Mouse (Mus musculus) heart, postnatal 25 days (tissue): Measurements from ENCODE around the gene Gm17124. TPM values are rescaled to one million over a fixed set of nuclear protein-coding genes. Genes with fewer than 3 reads are reported as not detected.
"Not testable (repeated sequence)": the region's sequence is repeated elsewhere in the genome, so short reads cannot be mapped to it uniquely, and the experiment has no call there.

Experiments
- DNase-seq: peaks from one replicate; pipeline ENCODE4 v3.0.0; 2022; ENCODE audit warnings: low spot score
- intact Hi-C: fragments of 180-260 bp; cut with DNase I; formaldehyde crosslinking; loops from one replicate; pipeline ENCODE4 v1.15.1; 2025
- microRNA-seq: library from miRNA; unstranded; fragments of <30 nt; microRNA quantifications from one replicate; pipeline ENCODE4 v1.2.0, GENCODE M21; 2022
- total RNA-seq, 2 experiments: library from RNA; stranded (reverse); gene quantifications; 2 replicates each; pipeline ENCODE4 v1.2.3; 2021

Gene Gm17124
- not detected for total RNA-seq

DNA sequence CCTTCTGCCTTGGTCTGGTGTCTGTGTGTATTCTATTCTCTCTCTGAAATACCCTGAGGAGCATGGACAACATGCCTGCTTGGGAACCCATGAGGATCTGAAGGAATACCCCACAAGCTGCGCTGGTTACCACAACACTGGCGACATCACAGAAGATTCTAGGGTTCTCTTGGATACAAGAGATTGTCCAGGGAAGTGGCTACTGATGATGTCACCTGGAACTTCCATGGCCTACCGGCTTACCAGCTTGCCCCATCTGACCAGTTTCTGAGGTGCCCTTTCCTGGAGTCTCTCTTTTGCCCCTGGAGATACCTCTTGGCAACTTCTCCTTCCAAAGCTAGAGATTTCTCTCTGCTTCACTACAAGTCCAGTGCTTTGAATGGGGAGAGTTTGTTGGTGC lies at the start of gene Gm17124:
Gene Gm17124, minus strand, starts transcription at position 101 of the 400 bp plus-strand sequence.
- intact Hi-C loops, DNase-seq: not testable (repeated sequence)

DNA sequence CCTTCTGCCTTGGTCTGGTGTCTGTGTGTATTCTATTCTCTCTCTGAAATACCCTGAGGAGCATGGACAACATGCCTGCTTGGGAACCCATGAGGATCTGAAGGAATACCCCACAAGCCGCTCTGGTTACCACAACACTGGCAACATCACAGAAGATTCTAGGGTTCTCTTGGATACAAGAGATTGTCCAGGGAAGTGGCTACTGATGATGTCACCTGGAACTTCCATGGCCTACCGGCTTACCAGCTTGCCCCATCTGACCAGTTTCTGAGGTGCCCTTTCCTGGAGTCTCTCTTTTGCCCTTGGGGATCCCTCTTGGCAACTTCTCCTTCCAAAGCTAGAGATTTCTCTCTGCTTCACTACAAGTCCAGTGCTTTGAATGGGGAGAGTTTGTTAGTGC lies 42.1 kb upstream of the Gm17124 start, which contains the start of gene Gm3633:
Gene Gm3633, minus strand, starts transcription at position 101 of the 400 bp plus-strand sequence.
- intact Hi-C loops: not testable (repeated sequence)

More for the DNA sequence above, 42.1 kb upstream of the Gm17124 start, which contains the start of gene Gm3633:
- DNase-seq: not testable (repeated sequence)

Small RNAs within 50 kb of the gene (microRNA-seq; reads per million reads assigned to microRNA genes)
- gene Gm23620 (not detected), gene Gm25228 (not detected)

Other genes with a start within 250 kb of the Gm17124 start
- gene Gm8005, start 160.2 kb downstream of the Gm17124 start, total RNA-seq: not detected
- gene Gm8011, start 136.0 kb downstream of the Gm17124 start, total RNA-seq: not detected
- gene Gm8020, start 97.5 kb downstream of the Gm17124 start, total RNA-seq: not detected
- gene Gm8024, start 75.6 kb downstream of the Gm17124 start, total RNA-seq: not detected
- gene Gm3633, start 42.0 kb upstream of the Gm17124 start, total RNA-seq: not detected
- not detected for gene Gm10378, start 56.1 kb upstream of the Gm17124 start, total RNA-seq
- gene Gm3015, start 168.9 kb upstream of the Gm17124 start, total RNA-seq: not detected
- gene Gm10377, start 198.1 kb upstream of the Gm17124 start, total RNA-seq: not detected